Mouse (Mus musculus): ENCODE data around the gene Crybg3.
A peak's percentile ranks its signal among the peaks of the same experiment; 100 is the strongest.

Crybg3 gene

DNA sequence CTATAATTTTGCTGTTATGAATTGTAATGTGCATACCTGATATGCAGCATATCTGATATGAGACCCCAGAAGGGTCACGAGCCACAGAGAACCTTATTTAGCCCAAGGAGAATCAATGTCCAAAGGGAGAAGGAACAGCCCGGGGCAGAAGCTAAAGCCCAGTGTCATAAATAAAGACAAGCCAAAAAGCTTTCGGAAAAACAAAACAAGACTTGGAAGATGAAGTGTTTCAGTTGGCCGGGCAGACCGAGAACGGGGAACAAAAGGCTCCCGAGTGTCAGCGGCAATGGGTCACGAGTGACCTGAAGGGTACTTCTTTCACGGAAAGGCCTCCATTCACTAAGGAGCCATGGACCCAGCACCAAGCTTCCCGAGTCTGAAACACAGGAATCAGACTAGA is 26.8 kb downstream of the Crybg3 start:
- no peak for DNase-seq

DNA sequence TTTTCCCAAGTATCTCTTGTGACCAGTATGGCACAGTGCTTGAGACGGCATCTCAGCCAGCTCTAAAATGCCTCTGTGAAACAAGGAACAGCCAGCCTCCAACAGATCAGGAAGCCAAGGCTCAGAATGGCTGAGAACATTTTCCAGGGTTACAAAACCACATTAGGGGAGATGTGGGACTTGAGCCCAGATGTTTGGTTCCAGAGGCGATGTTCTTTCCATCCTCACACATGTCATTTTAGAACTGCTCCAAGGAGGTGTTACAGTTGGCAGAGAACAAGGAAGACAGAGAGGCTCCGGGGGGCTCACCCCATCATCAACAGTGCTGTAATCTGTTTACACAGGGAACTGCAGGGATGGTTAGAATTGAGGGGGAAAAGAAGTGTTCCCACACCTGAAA is 28.1 kb downstream of the Crybg3 start:
- no peak for DNase-seq

- no peak for DNase-seq
These were observed 30.0 kb downstream of the Crybg3 start for GRCm38 (mm10) chr16:59570807-59571206.

- no peak for DNase-seq
These were observed 30.9 kb downstream of the Crybg3 start for GRCm38 (mm10) chr16:59569837-59570236.

DNA sequence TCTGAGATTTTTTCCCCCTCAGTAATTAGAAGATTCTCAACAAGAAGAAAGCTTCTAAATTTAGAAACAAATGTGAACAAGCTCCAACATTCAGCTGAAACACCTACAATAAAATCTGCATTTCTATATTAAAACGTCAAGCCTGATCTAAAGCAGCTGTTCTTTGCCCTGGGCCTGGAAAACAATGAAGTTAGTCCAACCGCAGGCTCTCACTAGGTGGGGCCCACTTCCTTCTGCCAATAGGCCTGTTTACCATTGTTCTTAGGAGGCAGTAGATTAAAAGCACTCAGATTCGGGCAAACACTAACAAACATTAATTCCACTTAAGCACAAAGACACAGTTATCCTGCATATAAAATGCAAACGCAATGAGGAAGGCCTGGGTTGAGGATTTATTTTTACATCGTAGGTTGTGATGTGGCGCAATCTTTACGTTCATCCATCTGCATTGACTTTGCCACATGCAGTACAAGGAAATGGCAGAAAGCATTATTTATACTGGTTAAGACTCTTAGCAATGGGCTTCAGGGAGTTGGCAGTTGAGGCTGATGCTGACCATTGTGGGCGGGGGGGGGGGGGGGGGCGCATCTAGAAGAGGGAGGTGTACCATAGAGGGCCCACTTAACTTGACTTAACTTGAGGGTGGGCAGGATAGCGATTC is 32.9 kb downstream of the Crybg3 start:
- no peak for DNase-seq

DNA sequence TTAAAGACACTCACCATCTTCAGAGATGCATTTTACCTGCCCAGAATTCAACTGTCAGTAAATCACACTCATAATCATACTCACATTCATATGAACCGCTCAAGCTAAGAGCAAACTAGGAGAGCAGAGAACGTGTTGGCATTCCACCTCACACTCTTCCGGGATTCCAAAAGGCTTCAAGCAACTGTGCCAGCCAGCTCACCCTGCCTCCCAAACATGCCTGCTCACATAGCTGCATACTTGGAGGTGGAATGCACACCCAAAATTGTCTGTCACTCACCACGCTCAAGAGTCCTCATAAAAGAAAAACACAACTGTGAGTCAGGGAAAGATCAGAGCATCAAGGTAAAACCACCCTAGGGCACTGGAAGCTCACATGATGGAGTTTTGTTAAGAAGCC is 34.3 kb downstream of the Crybg3 start:
- DNase-seq: no peak

- no peak for DNase-seq
These were observed 35.1 kb downstream of the Crybg3 start for GRCm38 (mm10) chr16:59565631-59566030.

DNA sequence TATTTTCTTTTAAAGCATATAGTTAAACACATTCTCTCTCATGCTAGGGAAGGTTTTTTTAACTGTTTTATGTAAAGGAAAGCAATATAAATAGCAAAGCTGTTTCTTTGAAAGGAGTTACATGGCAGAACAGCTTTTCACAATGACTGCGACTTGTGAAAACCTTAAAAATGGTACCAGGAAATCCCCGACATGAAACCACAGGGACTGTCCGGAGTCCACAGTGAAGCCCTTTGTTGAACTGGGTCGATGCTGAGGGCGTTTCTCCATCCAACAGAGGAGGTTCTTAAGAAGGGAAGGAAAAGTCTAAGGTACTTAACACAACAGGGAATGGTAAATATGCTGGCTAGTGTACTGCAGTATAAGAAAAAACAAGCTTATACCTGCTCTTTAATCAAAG is 36.8 kb downstream of the Crybg3 start:
- no peak for DNase-seq

- peak; percentile 43 to 53 for DNase-seq
These were observed 41.2 kb downstream of the Crybg3 start for GRCm38 (mm10) chr16:59559300-59560200.

DNA sequence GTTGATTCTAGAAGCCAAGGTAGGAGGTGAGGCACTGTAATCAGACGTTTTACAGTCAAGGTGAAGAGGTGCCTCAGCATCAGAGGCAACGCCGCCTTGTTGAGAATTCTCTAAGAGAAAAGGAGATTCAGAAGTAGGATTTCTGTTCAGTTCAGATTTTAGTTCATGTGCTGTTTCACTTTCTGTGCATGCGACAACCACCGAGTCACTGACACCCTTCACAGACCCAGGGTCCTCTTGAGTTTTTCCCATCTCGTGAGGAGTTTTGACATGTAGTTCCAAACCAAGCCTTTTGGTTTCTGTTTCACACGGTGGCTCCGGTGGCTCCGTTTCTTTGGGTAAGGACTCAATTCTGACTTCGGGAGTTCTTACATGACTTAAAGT is 41.9 kb downstream of the Crybg3 start:
- DNase-seq: no peak

DNA sequence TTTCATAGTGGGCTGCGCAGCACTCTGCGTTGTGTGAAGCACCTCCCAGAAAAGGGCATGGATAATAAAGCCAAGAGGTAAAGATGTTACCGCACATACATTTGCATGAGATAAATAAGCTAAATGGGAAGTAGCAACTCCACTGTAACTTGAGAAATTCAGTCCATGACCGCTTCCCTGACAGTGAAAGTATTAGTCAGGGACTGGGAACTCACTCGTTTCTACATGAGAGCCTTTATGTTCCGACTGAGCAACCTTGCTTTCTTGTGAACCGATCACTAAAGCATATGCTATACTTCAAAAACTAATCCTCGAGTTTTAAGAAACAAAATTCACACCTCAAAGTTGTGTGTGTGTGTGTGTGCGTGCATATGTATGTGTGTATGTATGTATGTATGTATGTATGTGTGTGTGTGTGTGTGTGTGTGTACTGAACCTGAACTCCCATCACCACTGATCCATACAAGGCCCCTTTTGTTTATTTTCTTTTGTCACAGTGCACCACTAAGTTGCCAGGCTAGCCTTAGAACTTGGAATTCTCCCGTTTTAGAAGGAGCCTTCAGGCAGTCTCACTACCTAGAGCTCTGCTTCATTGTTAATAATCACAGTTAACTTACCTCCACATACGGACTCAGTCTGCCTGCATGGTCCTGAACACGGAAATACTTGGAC is 47.2 kb downstream of the Crybg3 start:
- no peak for DNase-seq

- no peak for DNase-seq
These were observed 49.3 kb downstream of the Crybg3 start for GRCm38 (mm10) chr16:59551507-59551906.

- DNase-seq: no peak
These were observed 51.1 kb downstream of the Crybg3 start for GRCm38 (mm10) chr16:59549631-59550030.

DNA sequence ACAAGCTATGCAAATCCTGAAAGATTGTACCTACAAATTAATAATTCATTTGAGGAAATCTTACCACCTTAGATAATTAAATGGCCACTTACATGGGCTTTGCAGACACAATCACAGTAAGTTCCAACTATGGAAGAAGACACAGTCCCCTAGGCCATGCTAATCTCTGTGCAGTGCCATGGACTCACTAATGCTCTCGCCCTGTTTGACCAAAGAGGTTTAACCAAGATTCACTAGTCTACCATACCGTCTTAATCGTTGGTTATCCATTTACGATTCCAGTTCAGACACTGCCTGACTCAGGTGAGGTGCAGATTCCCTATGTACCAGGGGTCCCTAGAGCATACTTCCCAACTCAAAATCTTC is 52.2 kb downstream of the Crybg3 start:
- DNase-seq: no peak

DNA sequence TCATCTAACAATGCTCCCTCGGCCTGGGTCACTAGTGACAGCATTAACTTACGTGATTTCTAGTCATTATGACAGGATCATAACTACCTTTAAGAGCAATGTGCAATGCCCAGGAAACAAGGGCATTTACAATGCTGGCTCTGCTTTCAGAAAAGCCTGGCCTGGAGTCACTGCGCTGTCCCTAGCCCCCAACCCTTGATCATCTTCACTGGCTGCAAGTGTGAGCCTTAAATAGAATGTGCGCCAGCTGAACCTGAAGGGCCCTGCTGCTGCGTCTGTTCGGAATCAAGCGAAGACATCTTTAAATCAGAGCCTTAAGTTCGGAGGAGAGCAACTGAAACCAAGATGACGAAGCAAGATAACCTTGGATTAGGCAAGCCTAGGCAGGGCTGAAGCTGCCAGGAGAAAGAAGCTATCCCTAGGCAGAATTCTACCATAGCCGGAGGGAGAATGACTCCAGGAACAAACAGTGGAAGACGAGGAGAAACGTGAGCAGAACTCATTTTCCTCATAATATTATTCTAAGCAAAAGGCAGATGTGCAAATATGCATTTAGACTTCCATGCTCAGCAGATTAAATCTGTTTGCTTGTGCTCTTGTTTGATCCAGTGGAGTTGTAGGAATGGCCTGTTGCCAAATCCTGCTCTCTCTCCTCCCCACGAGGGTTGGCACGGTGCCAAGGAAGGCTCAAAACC is 52.7 kb downstream of the Crybg3 start:
- DNase-seq: peak; percentile 74 to 80

- no peak for DNase-seq
These were observed 53.3 kb downstream of the Crybg3 start for GRCm38 (mm10) chr16:59547466-59547865.

DNA sequence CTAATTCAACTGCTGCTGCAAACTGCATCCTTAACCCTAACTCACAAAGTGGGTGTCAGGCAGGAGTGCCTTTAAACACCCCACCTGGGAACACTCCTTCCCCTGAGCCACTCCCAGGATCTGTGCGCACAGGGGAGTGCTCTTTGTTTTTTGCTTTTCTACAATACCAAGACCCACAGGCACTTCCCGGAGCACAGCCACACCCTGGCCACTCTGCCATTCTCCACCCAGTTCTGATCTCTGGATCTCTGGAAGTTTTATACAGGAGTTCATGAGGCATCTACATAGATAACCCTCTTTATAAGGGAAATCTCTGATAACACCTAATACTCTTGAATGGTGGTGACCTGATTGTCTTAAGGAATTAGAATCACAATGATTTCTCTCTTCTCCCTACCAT is 55.4 kb downstream of the Crybg3 start:
- no peak for DNase-seq

GRCm38 (mm10) chr16:59541382-59541781 is 59.4 kb downstream of the Crybg3 start:
- no peak for DNase-seq

DNA sequence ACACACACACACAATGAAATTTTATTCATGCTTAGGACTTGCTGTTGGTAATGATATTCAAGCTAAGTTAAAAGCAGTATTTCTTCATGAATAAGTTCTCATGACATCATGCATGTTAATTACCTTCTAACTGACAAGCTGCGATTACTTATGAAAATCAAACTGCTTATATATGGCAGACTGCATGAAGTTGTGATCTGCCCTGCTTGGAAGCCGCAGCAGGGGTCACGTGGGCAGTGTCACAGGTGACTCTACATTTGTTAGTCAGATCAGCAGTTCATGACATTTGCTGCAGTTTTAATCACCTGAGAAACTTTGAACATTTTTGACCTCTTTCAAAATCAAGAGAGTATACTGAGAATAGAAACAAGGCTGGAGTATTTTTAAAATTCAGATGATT is 59.8 kb downstream of the Crybg3 start:
- DNase-seq: no peak

GRCm38 (mm10) chr16:59535673-59536072 is 65.1 kb downstream of the Crybg3 start:
- DNase-seq: no peak

GRCm38 (mm10) chr16:59534349-59534748 is 66.4 kb downstream of the Crybg3 start:
- DNase-seq: no peak

- DNase-seq: no peak
These were observed 68.2 kb downstream of the Crybg3 start for GRCm38 (mm10) chr16:59532561-59532960.

GRCm38 (mm10) chr16:59531243-59531642 is 69.5 kb downstream of the Crybg3 start:
- no peak for DNase-seq

All from kidney, postnatal 4 days (tissue).